9 mouse cellular contexts compared by ENCODE assay signal in genomic region chr15:83344956-83345355, GRCm38 (mm10). TPM values are rescaled to one million over a fixed set of nuclear protein-coding genes. Genes with fewer than 3 reads are reported as not detected.
DNase-seq lines count a peak whose midpoint lies in the region; ATAC-seq and TF ChIP-seq lines count a peak whose summit lies in the region.
"Had no signal": no experiment of that assay in that cellular context is flagged by ENCODE, and none has a peak within 500 bp of the region (broad histone marks: within the 10 kb centered on the region; RNA-seq: fewer than 3 reads in every experiment).

No protein-coding gene starts in this region.

- no peak for TF ChIP-seq CTCF in layer of hippocampus, adult 2 months (conservative IDR thresholded peaks at IDR 0.05)
- TF ChIP-seq CTCF in olfactory bulb, adult 2 months (IDR thresholded peaks at IDR 0.05; ENCODE audit: insufficient read depth, low read depth, low read length) = no peak
- no peak for TF ChIP-seq CTCF in hindbrain, postnatal 0 days (IDR thresholded peaks at IDR 0.05; ENCODE audit: low read depth)

- H3K27ac ChIP-seq in layer of hippocampus, adult 2 months = 0 out of 2 replicates have a peak overlapping the region, but pooled peaks have one; percentile 3
- peak overlapping the region; percentile 73 to 86 for H3K27ac ChIP-seq in heart, embryonic 14.5 days (replicated peaks in 1 of 2; ENCODE audit: control insufficient read depth in 1 of 2, insufficient read depth in 1 of 2, low read depth in 2 of 2, low read length in 2 of 2)
- H3K27ac ChIP-seq in olfactory bulb, adult 2 months (ENCODE audit: insufficient read depth, low read depth, low read length) = 0 out of 2 replicates have a peak overlapping the region, but pooled peaks have one; percentile 38
- no peak overlapping the region for H3K27ac ChIP-seq in hindbrain, postnatal 0 days

- H3K9ac ChIP-seq in heart, embryonic 14.5 days (ENCODE audit: low read length) = peak overlapping the region; percentile 22
- no peak overlapping the region for H3K9ac ChIP-seq in hindbrain, postnatal 0 days (replicated peaks; ENCODE audit: low read length)

- no peaks in the 10 kb centered on the region for H3K9me3 ChIP-seq in heart, embryonic 14.5 days (ENCODE audit: control insufficient read depth, low read length)
- no peaks in the 10 kb centered on the region for H3K9me3 ChIP-seq in hindbrain, postnatal 0 days (ENCODE audit: low read length)

- H3K4me1 ChIP-seq in heart, embryonic 14.5 days (ENCODE audit: control insufficient read depth in 2 of 2, insufficient read depth in 2 of 2, low read length in 2 of 2) = peaks cover 19 to 30% of the 10 kb centered on the region in 2 experiments
- H3K4me1 ChIP-seq in olfactory bulb, adult 2 months (ENCODE audit: control insufficient read depth, insufficient read depth, low read length) = peaks cover 16% of the 10 kb centered on the region
- peaks cover 12% of the 10 kb centered on the region for H3K4me1 ChIP-seq in hindbrain, postnatal 0 days (ENCODE audit: insufficient read depth, low read length)

- TF ChIP-seq POLR2A in olfactory bulb, adult 2 months (IDR thresholded peaks at IDR 0.05; ENCODE audit: insufficient read depth, low read depth, low read length) = no peak

- peaks cover 43% of the 10 kb centered on the region for H3K36me3 ChIP-seq in heart, embryonic 14.5 days (ENCODE audit: control insufficient read depth, insufficient read depth, low read length)
- H3K36me3 ChIP-seq in hindbrain, postnatal 0 days (ENCODE audit: insufficient read depth, low read length) = no peaks in the 10 kb centered on the region

- peak overlapping the region; percentile 13 for H3K4me2 ChIP-seq in heart, embryonic 14.5 days (ENCODE audit: low read length)
- H3K4me2 ChIP-seq in hindbrain, postnatal 0 days (ENCODE audit: low read depth, low read length) = no peak overlapping the region

- H3K27me3 ChIP-seq in heart, embryonic 14.5 days (ENCODE audit: control insufficient read depth, insufficient read depth, low read length) = no peaks in the 10 kb centered on the region
- H3K27me3 ChIP-seq in hindbrain, postnatal 0 days (ENCODE audit: insufficient read depth, low read length) = no peaks in the 10 kb centered on the region

- DNase-seq in layer of hippocampus, adult 2 months (ENCODE audit: low spot score in 2 of 2) = no peak
- no peak for DNase-seq in layer of hippocampus, postnatal 10 days (ENCODE audit: low spot score in 2 of 2)
- DNase-seq in adrenal gland, postnatal 14 days = peak; percentile 68
- DNase-seq in hindbrain, postnatal 0 days (ENCODE audit: low spot score) = no peak
- DNase-seq in cerebellum, adult 9-10 months = no peak

- ATAC-seq in heart, embryonic 14.5 days (ENCODE audit: insufficient number of reproducible peaks, insufficient read depth, low FRiP score, low read depth) = peak; percentile 74
- no peak for ATAC-seq in activated CD4-positive, CD25-positive, alpha-beta regulatory T cell, adult 4 months
- no peak for ATAC-seq in hindbrain, postnatal 0 days
- ATAC-seq: hindbrain, embryonic 16.5 days had no signal

- 22% methylated on average over 7 of the region's 7 CpGs for WGBS in heart, embryonic 14.5 days
- WGBS in olfactory bulb, adult 2 months = 48% methylated on average over 7 of the region's 7 CpGs
- WGBS in hindbrain, postnatal 0 days = 64% methylated on average over 7 of the region's 7 CpGs

- H3K4me3 ChIP-seq in layer of hippocampus, adult 2 months = no peak overlapping the region
- H3K4me3 ChIP-seq in heart, embryonic 14.5 days (ENCODE audit: control insufficient read depth in 1 of 2, insufficient read depth in 1 of 2, low read depth in 1 of 2, low read length in 2 of 2) = no peak overlapping the region
- no peak overlapping the region for H3K4me3 ChIP-seq in olfactory bulb, adult 2 months (ENCODE audit: insufficient read depth, low read depth, low read length)
- H3K4me3 ChIP-seq in hindbrain, postnatal 0 days (ENCODE audit: low read length) = no peak overlapping the region

RNA-seq across cellular contexts. Expression of gene Arfgap3, which starts 5.1 kb away (rescaled TPM):
- total RNA-seq in layer of hippocampus, adult 2 months (2021) = 10 to 100 TPM; 17.3 to 17.5 TPM
- total RNA-seq in layer of hippocampus, postnatal 10 days (2021) = 10 to 100 TPM; 19.8 to 22.7 TPM
- total RNA-seq in adrenal gland, postnatal 14 days (2021) = 19.9 and 25.2 TPM in 2 replicates
- 28.5 and 33.3 TPM in 2 replicates for polyA plus RNA-seq in heart, embryonic 14.5 days (2014; fragmentation: Nextera tagmentation; extraction: Ambion mirVana)
- polyA plus RNA-seq in olfactory bulb, adult 2 months (2012; ENCODE audit: insufficient read depth, insufficient read length, low replicate concordance, missing spikeins) = not detected in 2 replicates
- 10 to 100 TPM; 11.3 to 13.7 TPM for polyA plus RNA-seq in activated CD4-positive, CD25-positive, alpha-beta regulatory T cell, adult 4 months (2017; shearing (Covaris generic))
- total RNA-seq in hindbrain, postnatal 0 days (2014; rRNA removed) = 49.6 and 59.3 TPM in 2 replicates
- polyA plus RNA-seq in hindbrain, postnatal 0 days (2015; fragmentation: Nextera tagmentation; extraction: Ambion mirVana) = 31.0 and 33.4 TPM in 2 replicates
